Mouse (Mus musculus): ENCODE measurements at regions not wholly inside any gene's neighbourhood (a gene's known extent, or its start where the extent isn't known, plus 50 kb on each side); places are given as distances from the start of the nearest gene placed in this dataset.

DNA sequence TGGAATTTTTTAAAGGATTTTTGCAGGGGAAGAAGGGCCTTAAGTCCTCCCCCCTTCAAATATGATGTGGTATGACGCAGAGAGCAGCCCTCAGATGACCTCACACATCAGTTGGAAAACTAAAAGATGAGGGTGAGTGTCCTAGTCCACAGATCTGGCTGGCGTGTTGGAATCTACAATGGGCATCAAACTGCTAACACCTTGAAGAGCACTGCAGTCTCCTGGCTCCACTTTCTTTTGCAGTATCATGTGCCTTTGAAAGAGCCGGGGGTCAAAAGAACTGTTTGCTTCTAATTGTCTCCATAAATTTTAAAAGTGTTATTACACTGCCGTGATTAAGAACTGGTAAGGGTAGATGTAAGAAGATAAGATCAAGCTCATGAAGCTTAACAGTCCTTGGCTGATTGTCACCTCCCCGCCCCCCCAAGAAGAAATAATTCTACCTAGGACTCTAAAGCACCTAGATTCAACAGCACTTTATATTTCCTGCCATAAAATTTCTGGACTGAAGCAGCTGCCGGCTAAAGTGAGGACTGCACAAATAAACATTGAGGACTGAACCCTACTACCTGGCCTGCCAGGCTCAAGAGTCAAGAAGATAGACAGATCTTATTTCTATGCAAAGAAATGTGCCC is 402.7 kb downstream of the Gsdmc2 start:
- H3K4me3 ChIP-seq (ENCODE audit: control insufficient read depth, insufficient read depth, low read length) = no peak overlapping the region
- no peaks in the 10 kb centered on the region for H3K36me3 ChIP-seq (ENCODE audit: control insufficient read depth, insufficient read depth, low read length)
- 89% methylated on average over 6 of the region's 6 CpGs for WGBS
- H3K27ac ChIP-seq (ENCODE audit: control insufficient read depth, insufficient read depth, low read length) = no peak overlapping the region
- TF ChIP-seq CTCF (IDR thresholded peaks at IDR 0.05; ENCODE audit: borderline replicate concordance, control insufficient read depth, extremely low read depth, insufficient read depth, low read length, poor library complexity) = no peak
- no peak for TF ChIP-seq POLR2A (IDR thresholded peaks at IDR 0.05; ENCODE audit: control insufficient read depth, extremely low read depth, insufficient read depth, low read length, poor library complexity)
- H3K27me3 ChIP-seq (ENCODE audit: control insufficient read depth, insufficient read depth, low read length) = no peaks in the 10 kb centered on the region
- no peaks in the 10 kb centered on the region for H3K4me1 ChIP-seq (replicated peaks; ENCODE audit: control insufficient read depth, insufficient read depth, low read length)
- DNase-seq = no peak

DNA sequence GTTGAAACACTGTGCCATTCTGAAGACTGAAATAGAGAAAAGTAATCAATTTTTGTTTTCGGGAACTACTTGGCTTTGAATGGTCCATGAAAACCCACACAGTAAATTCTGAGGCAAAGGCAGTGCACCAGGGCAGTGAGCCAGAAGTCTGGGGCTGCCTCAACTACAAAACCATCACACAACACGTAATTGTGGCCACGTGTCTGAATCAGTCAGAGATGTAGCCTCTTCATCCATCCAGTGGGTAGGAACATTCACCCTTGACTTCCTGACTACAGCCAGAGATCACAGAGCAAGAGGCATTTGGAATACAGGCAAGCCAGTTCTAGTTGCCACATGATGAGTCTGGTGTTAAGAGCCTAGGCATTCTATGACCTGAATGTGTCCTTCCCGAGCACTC is 432.3 kb downstream of the Gsdmc2 start:
- H3K27ac ChIP-seq (ENCODE audit: control insufficient read depth, insufficient read depth, low read length) = no peak overlapping the region
- no peaks in the 10 kb centered on the region for H3K27me3 ChIP-seq (ENCODE audit: control insufficient read depth, insufficient read depth, low read length)
- no peak for DNase-seq
- H3K36me3 ChIP-seq (ENCODE audit: control insufficient read depth, insufficient read depth, low read length) = no peaks in the 10 kb centered on the region
- no peak overlapping the region for H3K4me3 ChIP-seq (ENCODE audit: control insufficient read depth, insufficient read depth, low read length)
- TF ChIP-seq CTCF (IDR thresholded peaks at IDR 0.05; ENCODE audit: borderline replicate concordance, control insufficient read depth, extremely low read depth, insufficient read depth, low read length, poor library complexity) (no peak), POLR2A (IDR thresholded peaks at IDR 0.05; ENCODE audit: control insufficient read depth, extremely low read depth, insufficient read depth, low read length, poor library complexity) (no peak)
- peaks cover 2% of the 10 kb centered on the region; the same call in 1 of the 2 replicates for H3K4me1 ChIP-seq (replicated peaks; ENCODE audit: control insufficient read depth, insufficient read depth, low read length)
- 95% methylated on average over 4 of the region's 4 CpGs for WGBS

DNA sequence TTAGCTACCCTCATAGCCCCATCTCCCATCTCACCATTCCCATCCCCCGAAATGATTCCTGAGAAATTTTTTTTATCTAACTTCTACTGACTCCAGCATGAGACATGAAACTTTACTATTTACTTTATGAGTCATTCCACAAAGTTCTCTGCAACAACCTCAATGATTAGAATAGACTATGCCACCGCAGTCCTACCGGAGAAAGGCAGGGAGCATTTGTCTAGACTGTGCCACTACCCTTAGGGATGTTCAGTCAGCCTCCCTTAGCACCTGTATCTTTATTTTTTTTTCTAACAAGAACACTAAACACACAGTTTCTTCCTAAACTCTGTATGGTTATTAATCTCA is 433.2 kb downstream of the Gsdmc2 start:
- Histone ChIP-seq H3K27ac (ENCODE audit: control insufficient read depth, insufficient read depth, low read length) (no peak overlapping the region), H3K27me3 (ENCODE audit: control insufficient read depth, insufficient read depth, low read length) (no peaks in the 10 kb centered on the region), H3K4me1 (replicated peaks; ENCODE audit: control insufficient read depth, insufficient read depth, low read length) (peaks cover 2% of the 10 kb centered on the region; the same call in 1 of the 2 replicates), H3K36me3 (ENCODE audit: control insufficient read depth, insufficient read depth, low read length) (no peaks in the 10 kb centered on the region), H3K4me3 (ENCODE audit: control insufficient read depth, insufficient read depth, low read length) (no peak overlapping the region)
- TF ChIP-seq POLR2A (IDR thresholded peaks at IDR 0.05; ENCODE audit: control insufficient read depth, extremely low read depth, insufficient read depth, low read length, poor library complexity) (no peak), CTCF (IDR thresholded peaks at IDR 0.05; ENCODE audit: borderline replicate concordance, control insufficient read depth, extremely low read depth, insufficient read depth, low read length, poor library complexity) (no peak)
- DNase-seq = no peak
- WGBS = 97% methylated on average over 3 of the region's 3 CpGs

DNA sequence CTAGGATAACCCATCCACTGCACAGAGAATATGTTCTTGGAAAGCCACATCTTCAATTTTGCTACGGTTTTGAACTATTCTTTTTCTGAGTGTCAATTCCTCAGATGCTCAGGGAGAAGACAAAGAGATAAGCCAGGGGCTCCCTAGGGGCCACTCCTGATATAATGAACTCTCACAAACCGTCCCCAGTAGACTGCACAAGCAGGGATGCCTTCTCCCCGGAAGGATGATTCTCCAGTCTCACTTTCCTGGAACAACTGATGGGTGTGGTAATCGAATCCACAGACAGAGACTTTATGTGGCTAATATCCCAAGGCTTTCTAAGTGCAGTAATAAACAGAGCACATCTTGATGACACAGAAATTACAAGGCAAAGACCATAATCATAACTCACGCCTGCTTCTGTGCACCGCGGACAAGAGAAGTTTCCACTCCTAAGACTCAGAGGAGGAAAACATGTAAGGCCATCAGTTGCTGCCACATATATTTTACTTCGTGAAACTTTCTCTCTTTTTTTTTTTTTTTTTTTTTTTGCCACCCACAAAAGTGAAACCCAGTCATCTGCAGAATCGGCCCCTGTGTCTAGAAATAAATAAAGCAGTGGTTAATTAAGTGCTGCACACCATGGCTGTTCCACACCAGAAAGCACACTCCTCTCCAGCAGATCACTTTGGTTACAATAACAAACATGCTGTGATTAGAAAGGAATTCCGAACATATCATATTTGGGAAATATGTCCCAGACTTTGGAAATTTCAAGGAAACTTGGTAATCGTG is 433.8 kb downstream of the Gsdmc2 start:
- Histone ChIP-seq H3K27me3 (ENCODE audit: control insufficient read depth, insufficient read depth, low read length) (no peaks in the 10 kb centered on the region), H3K36me3 (ENCODE audit: control insufficient read depth, insufficient read depth, low read length) (no peaks in the 10 kb centered on the region), H3K4me3 (ENCODE audit: control insufficient read depth, insufficient read depth, low read length) (no peak overlapping the region), H3K4me1 (replicated peaks; ENCODE audit: control insufficient read depth, insufficient read depth, low read length) (no peaks in the 10 kb centered on the region; the same call in 1 of the 2 replicates), H3K27ac (ENCODE audit: control insufficient read depth, insufficient read depth, low read length) (no peak overlapping the region)
- WGBS = 80% methylated on average over 11 of the region's 11 CpGs
- no peak for DNase-seq
- TF ChIP-seq CTCF (IDR thresholded peaks at IDR 0.05; ENCODE audit: borderline replicate concordance, control insufficient read depth, extremely low read depth, insufficient read depth, low read length, poor library complexity) (no peak), POLR2A (IDR thresholded peaks at IDR 0.05; ENCODE audit: control insufficient read depth, extremely low read depth, insufficient read depth, low read length, poor library complexity) (no peak)

DNA sequence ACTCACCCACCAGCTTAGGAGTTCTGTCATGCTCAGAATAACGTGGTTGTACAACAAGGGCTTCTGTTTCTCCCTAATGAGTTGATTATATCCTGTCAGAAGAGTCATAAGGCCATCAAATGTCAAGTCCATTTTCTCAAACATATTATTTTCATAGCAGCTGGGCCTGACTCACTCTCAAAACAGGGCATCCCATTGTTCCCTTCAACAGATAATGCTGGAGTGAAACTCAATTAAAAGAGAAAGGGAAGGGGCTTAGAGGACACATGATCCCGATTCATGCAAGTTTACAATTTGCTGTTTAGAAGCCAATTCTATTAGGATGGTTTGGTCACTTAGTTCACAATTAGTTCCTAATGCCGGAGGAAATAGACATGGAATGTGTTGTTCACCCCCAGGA is 444.5 kb downstream of the Gsdmc2 start:
- no peak for TF ChIP-seq CTCF (IDR thresholded peaks at IDR 0.05; ENCODE audit: borderline replicate concordance, control insufficient read depth, extremely low read depth, insufficient read depth, low read length, poor library complexity)
- TF ChIP-seq POLR2A (IDR thresholded peaks at IDR 0.05; ENCODE audit: control insufficient read depth, extremely low read depth, insufficient read depth, low read length, poor library complexity) = no peak
- Histone ChIP-seq H3K4me1 (replicated peaks; ENCODE audit: control insufficient read depth, insufficient read depth, low read length) (no peaks in the 10 kb centered on the region; the same call in 1 of the 2 replicates), H3K27ac (ENCODE audit: control insufficient read depth, insufficient read depth, low read length) (no peak overlapping the region), H3K4me3 (ENCODE audit: control insufficient read depth, insufficient read depth, low read length) (no peak overlapping the region), H3K36me3 (ENCODE audit: control insufficient read depth, insufficient read depth, low read length) (no peaks in the 10 kb centered on the region), H3K27me3 (ENCODE audit: control insufficient read depth, insufficient read depth, low read length) (no peaks in the 10 kb centered on the region)
- WGBS = 93% methylated on average over 3 of the region's 3 CpGs
- DNase-seq = no peak

DNA sequence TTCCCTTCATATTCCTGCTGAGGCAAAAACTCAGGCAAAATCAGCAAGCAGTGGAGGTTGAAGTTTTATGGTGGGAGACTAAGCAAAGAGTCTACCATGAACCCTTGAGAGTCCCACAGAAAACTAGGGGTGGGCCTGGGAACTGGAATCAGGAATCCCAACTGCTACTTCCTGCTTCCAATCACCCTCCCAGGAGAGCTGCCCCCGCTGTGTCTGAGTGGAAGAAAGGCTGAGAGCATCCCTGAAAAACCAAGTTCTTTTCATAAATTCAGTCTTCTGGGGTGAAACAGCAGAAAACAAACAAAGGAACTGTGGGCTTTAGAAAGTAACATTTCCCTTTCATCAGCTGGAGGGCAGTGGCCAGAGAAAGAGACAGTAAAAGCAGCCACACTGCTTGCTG is 445.0 kb downstream of the Gsdmc2 start:
- TF ChIP-seq CTCF (IDR thresholded peaks at IDR 0.05; ENCODE audit: borderline replicate concordance, control insufficient read depth, extremely low read depth, insufficient read depth, low read length, poor library complexity) = no peak
- no peak for TF ChIP-seq POLR2A (IDR thresholded peaks at IDR 0.05; ENCODE audit: control insufficient read depth, extremely low read depth, insufficient read depth, low read length, poor library complexity)
- DNase-seq = no peak
- no peaks in the 10 kb centered on the region for H3K36me3 ChIP-seq (ENCODE audit: control insufficient read depth, insufficient read depth, low read length)

More for the DNA sequence above, 445.0 kb downstream of the Gsdmc2 start:
- no peaks in the 10 kb centered on the region; the same call in 1 of the 2 replicates for H3K4me1 ChIP-seq (replicated peaks; ENCODE audit: control insufficient read depth, insufficient read depth, low read length)
- H3K4me3 ChIP-seq (ENCODE audit: control insufficient read depth, insufficient read depth, low read length) = no peak overlapping the region
- no peak overlapping the region for H3K27ac ChIP-seq (ENCODE audit: control insufficient read depth, insufficient read depth, low read length)
- 89% methylated on average over 1 of the region's 1 CpGs for WGBS
- H3K27me3 ChIP-seq (ENCODE audit: control insufficient read depth, insufficient read depth, low read length) = no peaks in the 10 kb centered on the region
